Mouse (Mus musculus) cerebellum, adult 9-10 months (tissue): Measurements from ENCODE around the gene Taf6l.
A peak's percentile ranks its signal among the peaks of the same experiment; 100 is the strongest.

Experiments
- DNase-seq: peaks from one replicate; pipeline ENCODE4 v3.0.0; 2022

Gene Taf6l

DNA sequence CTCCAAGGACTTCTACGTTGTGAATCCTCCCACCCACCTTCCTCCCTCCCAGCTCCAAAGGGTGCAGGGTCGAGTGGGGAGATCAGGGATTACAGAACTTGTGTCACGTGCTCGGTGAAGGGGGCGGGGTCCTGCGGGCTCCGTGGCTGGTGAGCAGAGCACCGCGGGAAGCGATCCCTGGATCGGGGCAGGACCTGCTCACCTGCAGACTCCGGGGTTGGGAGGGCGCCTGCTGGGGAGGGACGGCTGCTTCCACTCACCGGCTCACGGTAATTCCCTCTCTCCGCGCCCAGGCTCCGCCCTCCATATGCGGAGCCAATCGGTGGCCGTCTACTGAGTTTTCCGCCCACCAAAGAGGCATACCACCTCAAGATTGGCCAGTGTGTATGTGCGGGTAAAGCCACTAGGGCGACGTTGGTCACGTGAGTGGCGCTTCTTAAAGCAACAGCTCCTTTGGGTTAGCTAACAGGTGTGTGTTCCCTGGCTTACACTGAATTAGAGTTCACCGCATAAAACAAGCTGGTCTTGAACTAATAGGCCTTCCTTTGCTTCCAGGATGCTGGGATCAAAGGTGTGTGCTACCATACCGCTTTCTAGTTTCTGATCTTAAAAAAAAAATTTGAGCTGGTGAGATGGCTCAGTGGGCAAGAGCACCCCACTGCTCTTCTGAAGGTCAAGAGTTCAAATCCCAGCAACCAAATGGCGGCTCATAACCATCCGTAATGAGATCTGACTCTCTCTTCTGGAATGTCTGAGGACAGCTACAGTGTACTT lies at the start of gene Taf6l:
Taf6l (minus strand) TSS at position 410 of the 774 bp plus-strand sequence.
- DNase-seq = peak; percentile 96

DNA sequence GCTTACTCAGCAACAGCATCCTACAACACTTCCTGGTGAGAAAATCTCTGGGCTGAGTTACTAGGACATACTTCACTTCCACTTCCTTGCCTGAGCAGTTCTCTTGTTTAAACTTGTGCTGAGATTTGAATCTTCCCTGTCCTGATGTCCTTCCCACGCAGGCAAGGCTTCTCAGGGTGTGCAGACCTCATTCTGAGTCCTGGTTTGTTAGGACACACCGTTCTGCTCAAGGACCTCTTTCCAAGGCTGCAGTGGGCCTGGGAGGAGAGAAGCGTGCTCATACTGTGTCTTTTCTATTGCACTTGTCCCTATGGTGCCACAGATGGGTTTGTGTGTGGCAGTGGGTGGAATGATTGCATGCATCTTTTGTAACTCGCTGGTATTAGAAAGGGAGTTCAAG lies 46.8 kb upstream of the Taf6l start:
- no peak for DNase-seq

DNA sequence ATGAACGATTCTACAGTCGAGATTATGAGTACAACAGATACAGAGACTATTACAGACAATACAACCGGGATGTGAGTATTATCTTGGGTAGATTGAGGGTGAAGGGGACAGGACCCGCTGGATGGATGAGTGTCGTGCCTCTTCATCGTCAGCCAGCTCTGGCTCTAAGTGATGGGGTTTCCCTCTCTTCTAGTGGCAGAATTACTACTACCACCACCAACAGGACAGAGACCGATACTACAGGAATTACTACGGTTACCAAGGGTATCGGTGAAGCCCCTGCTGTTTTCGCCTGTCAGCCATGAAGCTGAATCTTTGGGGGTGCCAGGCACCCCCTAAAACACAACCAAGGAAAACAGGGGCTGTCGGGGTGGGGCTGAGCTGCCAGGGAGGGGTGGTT lies 45.0 kb upstream of the Taf6l start:
- no peak for DNase-seq

DNA sequence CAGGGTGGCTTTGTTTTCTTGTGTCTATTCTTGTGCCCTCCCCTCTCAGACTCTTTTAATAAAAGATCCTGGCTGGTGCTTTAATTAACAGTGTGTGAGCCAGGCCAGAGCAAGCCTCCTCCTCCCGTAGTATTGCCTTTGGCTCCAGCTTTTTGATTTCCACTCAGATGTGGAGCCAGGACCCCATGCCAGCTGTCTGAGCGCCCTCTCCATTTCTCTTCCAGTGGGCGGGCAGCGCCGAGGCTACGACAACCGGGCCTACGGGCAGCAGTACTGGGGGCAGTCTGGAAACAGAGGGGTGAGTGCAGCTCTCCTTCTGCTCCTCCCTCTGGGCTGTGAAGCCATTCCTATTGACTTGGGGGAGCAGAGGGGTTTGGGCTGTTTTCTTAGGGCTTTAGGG lies 44.4 kb upstream of the Taf6l start:
- no peak for DNase-seq

DNA sequence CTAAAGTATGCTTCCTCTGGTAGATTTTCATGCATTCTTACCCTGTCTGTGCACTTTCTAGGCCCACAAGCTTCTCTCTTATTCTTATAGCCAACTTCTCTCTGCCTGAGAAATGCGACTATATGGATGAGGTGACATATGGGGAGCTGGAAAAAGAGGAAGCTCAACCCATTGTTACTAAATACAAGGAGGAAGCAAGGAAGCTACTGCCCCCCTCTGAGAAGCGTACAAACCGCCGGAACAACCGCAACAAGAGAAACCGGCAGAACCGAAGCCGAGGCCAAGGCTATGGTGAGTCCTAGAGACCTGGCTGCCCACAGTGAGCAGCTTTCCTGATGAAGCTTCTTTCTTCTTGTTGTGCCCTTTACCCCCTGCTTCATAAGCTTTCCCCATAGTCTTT lies 43.4 kb upstream of the Taf6l start, which contains the start of gene AC129217.1:
AC129217.1 (plus strand) TSS at position 114 of the 400 bp plus-strand sequence.
- no peak for DNase-seq

DNA sequence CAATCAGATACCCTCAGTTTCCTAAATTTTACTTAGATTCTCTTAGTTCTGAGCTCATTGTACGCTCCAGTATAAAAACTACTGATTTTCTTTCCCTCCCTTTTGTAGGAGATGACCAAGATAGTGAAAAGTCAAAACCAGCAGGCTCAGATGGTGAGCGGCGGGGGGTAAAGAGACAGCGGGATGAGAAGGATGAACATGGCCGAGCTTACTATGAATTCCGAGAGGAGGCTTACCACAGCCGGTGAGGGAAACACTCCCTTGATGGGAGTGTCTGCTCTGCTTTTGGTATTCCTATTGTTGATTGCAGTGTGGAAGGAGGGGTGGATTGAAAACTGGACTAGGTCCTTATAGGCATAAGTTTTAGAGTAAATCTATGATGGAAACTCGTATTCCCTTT lies 36.5 kb upstream of the Taf6l start:
- DNase-seq = peak; percentile 77

DNA sequence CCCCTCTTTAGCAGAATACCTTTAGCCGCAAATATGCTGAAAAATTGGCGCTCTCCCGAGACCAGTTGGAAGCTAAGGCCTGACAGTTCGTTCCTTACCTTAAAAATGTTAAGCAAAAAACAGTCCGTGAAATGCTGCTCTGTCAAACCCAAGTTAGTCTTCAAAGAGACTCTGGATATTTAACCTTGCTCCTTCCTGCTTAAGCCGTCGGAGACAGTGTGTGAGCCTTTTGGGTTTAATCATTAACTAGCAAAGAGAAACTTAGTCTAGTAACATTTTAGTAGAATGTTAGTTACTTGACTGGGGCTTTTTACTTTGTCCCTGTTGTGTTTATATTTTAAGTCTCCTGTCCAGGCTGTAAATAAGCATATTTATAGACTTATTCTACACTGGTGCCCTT lies 34.9 kb upstream of the Taf6l start:
- DNase-seq = no peak

DNA sequence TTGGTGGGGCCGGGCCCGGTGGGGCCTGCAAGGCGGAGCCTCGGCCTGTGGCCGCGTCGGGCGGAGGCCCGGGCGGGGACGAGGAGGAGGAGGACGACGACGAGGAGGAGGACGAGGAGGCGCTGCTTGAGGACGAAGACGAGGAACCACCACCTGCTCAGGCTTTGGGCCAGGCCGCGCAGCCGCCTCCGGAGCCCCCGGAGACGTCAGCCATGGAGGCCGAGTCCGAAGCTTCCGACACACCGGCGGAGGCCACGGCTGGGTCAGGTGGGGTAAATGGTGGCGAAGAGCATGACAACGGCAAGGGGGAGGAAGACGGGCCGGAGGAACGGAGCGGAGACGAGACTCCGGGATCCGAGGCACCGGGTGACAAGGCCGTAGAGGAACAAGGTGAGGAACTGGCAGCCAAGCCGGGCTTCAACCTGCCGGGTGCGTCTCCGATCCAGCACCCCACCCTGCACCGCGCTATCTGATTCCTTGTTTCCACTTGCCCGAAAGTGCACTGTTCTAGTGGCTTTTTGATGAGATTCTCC lies 34.3 kb upstream of the Taf6l start:
- no peak for DNase-seq

DNA sequence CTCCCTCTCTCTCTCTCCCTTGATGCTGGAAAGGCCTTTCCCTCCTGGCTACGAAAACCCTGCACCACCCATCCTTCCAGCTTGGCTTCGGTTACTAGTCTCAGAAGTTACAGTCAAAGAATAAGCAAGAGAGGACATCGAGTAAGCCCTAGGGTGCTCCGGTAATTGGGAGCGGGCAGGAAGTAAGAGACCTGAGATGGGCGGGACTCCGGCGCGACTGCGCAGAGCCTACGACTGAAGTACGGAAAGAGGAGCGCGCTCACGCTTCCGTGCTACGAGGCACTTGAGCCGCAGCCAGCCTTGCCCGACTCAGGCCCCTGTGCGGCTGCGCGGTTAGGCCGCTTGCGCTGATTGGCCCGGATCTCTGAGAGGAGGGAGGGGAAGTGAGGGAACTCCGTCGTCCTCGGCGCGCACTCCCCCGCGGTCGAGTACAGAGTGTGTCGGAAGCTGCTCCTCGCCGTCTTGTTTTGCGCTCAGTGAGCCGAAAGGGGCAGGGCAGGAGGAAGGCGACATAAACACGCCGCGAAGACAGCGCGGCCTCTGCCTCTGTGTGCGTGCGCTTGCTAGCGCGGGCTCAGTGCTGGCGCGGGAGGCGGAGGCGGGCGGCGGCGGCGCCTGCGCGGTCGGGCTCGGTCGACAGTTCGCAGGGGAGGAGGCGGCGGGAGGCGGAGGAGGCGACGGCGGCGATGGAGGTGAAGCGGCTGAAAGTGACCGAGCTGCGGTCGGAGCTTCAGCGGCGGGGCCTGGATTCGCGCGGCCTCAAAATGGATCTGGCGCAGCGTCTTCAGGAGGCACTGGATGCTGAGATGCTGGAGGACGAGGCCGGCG lies 33.6 kb upstream of the Taf6l start, which contains the start of gene Hnrnpul2:
Hnrnpul2 (plus strand) TSS at position 415 of the 828 bp plus-strand sequence.
- DNase-seq = peak; percentile 98

DNA sequence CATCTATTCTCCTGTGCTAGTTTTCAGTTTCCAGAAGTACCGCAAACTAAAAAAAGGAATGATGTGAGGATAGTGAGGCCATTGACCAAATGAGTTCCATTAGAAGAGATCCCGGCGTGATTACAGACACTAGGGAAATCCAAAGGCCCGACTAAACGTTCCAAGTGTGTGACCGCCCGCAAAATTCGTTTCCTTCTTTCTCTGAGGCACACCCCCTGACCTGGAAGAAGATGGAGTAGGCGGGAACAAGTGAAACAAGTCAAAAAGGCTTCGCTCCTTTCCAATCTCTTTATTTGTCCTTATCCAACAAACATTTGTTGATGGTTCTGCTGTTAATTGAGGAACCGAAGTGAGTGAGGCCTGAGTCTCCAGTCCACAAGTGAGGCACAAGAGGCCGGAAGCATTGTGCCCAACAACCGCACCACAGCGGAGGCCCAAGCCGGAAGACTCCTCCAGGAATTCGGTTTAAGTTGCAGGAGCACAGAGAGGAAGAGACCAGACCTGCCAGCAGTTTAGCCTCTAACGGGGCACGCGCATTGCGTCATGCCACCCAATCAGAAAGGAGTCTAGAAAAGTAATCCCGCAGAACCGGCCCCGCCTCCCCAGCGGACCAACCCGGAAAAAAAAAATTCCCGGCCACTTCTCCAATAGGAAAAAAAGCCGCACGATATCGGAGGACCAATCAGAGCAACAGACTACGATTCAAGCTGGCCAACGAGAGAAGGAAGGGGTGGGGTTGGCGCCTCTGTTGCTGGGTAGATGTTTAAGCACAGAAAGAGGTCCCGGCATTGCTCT lies 32.8 kb upstream of the Taf6l start, which contains the start of gene Ttc9c:
Ttc9c (minus strand) TSS at position 533 of the 795 bp plus-strand sequence.
- DNase-seq = peak; percentile 99

DNA sequence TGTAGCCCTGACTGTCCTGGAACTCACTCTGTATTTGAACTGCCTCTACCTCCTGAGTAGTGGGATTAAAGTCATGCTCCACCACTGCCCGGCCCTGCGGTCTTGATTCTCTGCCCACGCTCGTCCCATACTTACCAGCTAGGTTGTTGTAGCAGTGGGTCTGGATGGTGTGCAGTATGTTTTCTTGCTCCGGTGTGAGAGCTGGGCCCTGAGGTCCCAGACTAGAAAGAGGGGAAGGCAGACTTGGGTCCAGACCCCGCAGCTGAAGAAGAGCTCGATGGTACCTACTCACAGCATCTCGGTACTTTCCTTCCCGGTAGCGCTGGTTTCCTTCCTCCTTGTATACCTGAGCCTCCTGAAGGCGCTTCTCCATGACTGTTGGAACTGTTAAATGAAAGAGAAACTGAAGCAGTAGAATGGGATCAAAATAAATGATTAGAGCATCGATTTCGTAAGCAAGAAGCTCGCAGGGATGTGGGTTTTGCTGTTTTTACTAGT lies 32.1 kb upstream of the Taf6l start:
- DNase-seq = peak; percentile 58

DNA sequence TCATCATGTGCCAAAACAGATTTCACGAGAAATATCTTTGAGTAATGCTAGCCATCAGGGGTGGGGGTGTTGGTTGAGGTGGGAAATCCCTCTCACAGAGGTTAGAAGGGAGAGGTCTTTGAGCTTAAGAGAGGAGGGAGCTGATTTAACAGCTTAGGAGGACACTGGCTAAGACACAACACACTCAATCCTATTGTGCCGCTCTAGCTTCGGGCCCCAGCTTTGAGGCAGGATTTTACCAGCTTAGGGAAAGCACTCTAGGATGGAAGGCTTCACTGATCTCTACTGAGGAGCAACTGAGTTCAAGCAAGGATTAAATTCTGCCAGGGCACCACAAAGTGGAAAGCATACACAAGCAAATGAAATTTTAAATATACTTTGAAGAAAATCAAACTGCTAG lies 30.8 kb upstream of the Taf6l start:
- no peak for DNase-seq

DNA sequence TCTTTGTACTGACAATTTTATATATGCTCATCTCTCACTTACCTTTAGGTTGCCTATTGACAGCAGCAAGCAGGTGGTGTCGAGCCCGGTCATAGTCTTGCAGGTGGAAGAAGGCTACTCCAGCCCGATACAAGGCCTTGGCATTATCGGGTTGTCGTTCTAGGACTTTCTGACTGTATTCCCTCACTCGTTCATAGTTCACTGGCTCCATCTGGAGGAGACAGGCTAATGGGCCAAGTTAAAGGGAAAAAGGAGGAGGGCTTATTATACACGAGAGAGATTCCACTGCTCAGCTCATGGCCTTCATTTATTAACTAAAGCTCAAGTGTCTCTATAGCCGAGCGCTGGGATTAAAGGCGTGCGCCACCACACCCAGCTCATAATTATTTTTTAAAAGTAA lies 29.6 kb upstream of the Taf6l start:
- peak; percentile 50 for DNase-seq

DNA sequence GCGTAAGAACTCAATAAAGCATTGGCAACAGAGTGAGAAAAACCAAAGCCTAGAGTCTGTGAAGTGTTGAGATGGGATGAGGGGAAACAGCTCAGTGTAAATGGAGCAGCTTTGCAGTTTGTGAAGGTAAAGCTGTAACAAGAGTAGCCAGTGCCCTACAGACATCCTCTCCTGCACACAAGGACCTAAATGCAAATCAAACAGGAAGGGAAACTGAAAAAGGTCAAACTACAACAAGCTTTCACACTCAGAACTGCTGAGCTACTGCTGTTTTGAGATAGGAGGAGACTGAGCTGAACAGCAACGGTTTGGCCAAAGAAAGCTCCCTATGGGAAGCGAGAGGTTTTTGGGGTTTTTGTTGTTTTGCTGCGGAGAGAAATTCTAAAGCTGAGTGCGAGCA lies 20.6 kb upstream of the Taf6l start:
- no peak for DNase-seq

DNA sequence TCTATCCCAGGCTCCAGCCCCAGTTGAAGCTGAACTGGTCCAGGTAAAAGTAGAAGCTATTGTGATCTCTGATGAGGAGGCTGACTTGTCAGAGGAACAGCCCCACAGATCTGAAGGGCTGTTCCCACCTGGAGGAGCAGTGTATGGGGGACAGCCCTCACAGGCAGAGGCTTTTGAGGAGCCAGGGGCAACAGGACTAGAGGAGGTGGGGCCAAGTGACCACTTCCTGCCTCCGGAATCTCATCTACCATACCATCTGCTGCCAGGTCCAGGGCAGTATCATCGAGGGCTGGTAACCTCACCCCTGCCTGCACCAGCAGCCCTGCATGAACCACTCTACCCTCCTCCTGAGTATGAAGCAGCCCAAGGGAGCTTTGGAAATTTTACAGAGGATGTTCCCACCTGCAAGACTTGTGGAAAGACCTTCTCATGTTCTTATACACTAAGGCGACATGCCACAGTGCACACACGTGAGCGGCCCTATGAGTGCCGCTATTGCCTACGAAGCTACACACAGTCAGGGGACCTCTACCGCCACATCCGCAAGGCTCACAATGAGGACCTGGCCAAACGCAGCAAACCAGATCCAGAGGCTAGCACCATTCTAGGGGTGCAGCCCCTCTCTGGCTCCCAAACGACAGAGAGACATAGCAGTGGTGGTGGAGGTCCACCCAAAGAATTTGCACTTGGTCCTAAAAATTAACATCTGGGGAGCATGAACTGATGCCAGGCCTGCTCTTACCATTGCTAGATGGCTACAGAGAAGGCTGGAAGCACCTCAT lies 17.9 kb upstream of the Taf6l start:
- DNase-seq = peak; percentile 48

DNA sequence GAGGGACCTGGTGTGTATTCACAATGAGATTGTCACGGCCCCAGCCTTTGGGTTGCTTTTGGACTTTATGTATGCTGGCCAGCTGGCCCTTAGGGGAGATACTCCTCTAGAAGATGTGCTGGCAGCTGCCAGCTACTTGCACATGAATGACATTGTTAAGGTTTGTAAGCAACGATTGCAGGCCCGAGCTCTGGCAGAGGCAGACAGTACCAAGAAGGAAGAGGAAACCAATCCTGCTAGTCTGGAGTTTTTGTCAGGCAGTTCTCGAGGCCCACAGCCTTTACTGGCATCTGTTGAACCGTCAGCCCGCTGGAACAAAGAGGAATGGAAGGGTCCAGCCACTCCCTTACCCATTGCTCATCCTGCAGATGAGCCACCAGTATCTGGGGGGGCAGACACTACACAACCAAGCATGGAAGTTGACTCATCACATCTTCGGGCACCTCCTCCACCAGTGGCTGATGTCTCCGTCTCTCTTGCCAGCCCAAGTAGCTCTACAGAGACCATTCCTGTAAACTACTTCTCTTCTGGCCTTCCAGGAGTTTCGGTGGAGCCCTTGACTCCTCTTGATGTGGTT lies 17.1 kb upstream of the Taf6l start:
- DNase-seq = peak; percentile 63

DNA sequence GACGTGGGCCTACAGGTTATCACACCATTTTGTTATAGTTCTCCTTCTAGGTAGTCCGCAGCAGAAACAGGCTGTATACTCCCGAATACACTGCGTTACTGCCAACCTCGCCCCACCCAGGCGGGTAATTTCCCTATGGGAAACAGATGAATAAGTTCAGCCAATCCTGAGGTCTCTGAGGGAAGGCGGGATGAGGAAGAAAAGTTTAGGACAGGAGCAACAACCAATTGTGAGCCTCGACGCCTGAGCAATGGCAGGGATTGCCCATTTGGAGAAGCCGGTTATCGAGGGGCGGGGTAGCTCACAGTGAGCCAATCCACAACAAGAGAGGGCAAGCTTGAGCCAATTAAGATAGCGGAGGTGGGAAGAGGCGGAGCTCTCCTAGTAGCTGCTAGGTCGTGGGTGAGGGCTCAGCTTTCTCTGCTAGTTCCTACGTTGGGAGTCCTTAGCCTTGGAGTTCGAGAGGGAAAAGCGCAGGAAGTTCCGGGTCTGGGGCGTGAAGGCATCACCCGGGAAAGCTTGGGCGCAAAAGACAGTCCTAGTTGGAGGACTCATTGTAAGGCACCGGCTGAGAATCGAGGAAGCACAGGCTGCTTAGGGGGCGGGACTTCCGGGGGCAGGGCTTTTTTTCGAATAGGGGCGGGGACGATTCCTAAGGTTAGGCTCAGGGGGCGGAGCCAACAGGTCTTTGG lies 16.1 kb upstream of the Taf6l start, which contains the start of gene Zbtb3:
Zbtb3 (plus strand) TSS at position 426 of the 692 bp plus-strand sequence.
- peak; percentile 98 for DNase-seq

DNA sequence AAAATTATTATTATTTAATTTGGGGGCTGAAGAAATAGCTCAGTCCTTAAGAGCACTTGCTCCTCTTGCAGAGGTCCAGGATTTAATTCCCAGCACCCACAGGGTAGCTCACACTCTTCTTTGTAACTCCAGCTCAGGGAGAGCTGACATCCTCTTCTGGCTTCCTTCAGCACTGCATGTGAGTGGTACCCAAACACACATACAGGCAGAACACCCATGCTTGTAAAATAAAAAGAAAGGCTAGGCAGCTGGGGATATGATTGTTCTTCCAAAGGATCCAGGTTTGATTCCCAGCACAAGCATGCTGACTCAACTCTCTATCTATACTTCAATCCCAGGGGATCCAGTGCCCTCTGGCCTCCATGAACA lies 12.7 kb upstream of the Taf6l start:
- DNase-seq = no peak

DNA sequence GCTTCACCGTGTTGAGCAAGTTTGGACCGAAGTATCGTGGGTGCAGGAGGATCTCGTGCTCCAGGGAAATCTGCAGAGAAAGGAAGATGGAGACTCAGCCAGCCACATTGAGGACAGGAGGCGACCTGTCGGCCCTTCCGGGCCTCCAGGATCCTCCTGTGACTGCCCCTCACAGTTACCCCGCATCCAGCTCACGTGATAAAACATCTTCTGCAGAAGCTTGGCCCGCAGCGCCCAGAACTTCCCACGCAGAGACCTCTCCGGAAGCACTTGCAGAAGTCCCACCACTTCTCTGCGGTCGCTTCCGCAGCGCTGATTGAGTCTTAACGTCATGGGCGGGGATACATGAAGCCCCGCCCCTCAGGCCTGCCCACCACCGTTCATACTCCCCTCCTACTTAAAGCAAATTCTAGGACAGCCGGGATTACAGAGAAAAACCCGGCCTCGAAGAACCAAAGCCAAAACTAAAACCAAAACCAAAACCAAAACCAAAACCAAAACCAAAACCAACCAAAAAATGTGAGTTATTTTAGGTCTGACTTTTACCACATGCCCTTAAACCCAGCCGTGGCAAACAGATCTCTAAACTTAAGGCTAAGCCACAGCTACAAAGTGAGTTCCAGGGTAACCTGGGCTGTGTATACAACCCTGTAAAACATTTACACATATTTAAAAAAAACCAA lies 12.2 kb upstream of the Taf6l start, which contains the start of gene Polr2g:
Polr2g (minus strand) TSS at position 314 of the 683 bp plus-strand sequence.
- DNase-seq = peak; percentile 91

DNA sequence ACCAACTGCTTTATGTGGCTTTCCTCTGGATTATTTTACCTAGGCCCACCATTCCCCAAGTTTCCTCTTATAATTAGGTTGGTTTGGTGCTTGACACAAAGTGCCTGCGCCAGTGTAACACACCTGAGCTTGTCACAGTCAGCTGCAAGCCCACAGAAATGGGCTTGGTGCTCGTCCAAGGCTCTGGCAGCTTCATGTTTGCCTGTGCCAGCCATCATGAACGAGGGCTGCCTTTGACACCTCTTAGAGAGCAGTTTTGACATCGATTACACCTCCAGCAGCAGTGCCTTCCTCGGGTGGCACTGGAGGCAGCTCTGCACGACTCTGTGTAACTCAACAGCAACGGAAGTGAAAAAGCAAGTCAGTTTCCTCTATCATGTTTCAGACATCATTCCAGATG lies 4.0 kb upstream of the Taf6l start:
- no peak for DNase-seq
